Mouse (Mus musculus): ENCODE measurements around the gene Grb10. TPM values are rescaled to one million over a fixed set of nuclear protein-coding genes. Genes with fewer than 3 reads are reported as not detected.

The Grb10 gene
- polyA plus RNA-seq, 2 experiments from 2014 or later = 0.20 TPM; not detected in 1

- no peak for ATAC-seq
These were observed 5.7 kb downstream of the Grb10 start for GRCm38 (mm10) chr11:12032831-12033230.

GRCm38 (mm10) chr11:12026638-12027037 is 11.8 kb downstream of the Grb10 start:
- ATAC-seq = no peak

GRCm38 (mm10) chr11:12025756-12026593 is 12.5 kb downstream of the Grb10 start:
- no peak for ATAC-seq

GRCm38 (mm10) chr11:12025392-12025755 is 13.1 kb downstream of the Grb10 start:
- no peak for ATAC-seq

- ATAC-seq = no peak
These were observed 15.4 kb downstream of the Grb10 start for GRCm38 (mm10) chr11:12023051-12023450.

GRCm38 (mm10) chr11:12019651-12020050 is 18.8 kb downstream of the Grb10 start:
- no peak for ATAC-seq

- ATAC-seq = no peak
These were observed 19.9 kb downstream of the Grb10 start for GRCm38 (mm10) chr11:12018604-12019003.

GRCm38 (mm10) chr11:12010084-12010483 is 28.4 kb downstream of the Grb10 start:
- no peak for ATAC-seq

GRCm38 (mm10) chr11:12000293-12000910 is 38.1 kb downstream of the Grb10 start:
- no peak for ATAC-seq

GRCm38 (mm10) chr11:11998881-11999280 is 39.6 kb downstream of the Grb10 start:
- ATAC-seq = no peak

- ATAC-seq = no peak
These were observed 41.4 kb downstream of the Grb10 start for GRCm38 (mm10) chr11:11997045-11997444.

GRCm38 (mm10) chr11:11995371-11995770 is 43.1 kb downstream of the Grb10 start:
- no peak for ATAC-seq

GRCm38 (mm10) chr11:11993807-11994206 is 44.7 kb downstream of the Grb10 start:
- no peak for ATAC-seq

GRCm38 (mm10) chr11:11993183-11993582 is 45.3 kb downstream of the Grb10 start:
- no peak for ATAC-seq

- no peak for ATAC-seq
These were observed 48.6 kb downstream of the Grb10 start for GRCm38 (mm10) chr11:11989850-11990249.

- no peak for ATAC-seq
These were observed 51.2 kb downstream of the Grb10 start for GRCm38 (mm10) chr11:11987233-11987632.

GRCm38 (mm10) chr11:11978611-11979197 is 59.8 kb downstream of the Grb10 start:
- ATAC-seq = no peak

- peak; percentile 81 for ATAC-seq
These were observed 63.8 kb downstream of the Grb10 start for GRCm38 (mm10) chr11:11974591-11975255.

GRCm38 (mm10) chr11:11973366-11974014 is 65.0 kb downstream of the Grb10 start:
- peak; percentile 85 for ATAC-seq

- no peak for ATAC-seq
These were observed 65.9 kb downstream of the Grb10 start for GRCm38 (mm10) chr11:11972401-11973110.

- ATAC-seq = no peak
These were observed 68.2 kb downstream of the Grb10 start for GRCm38 (mm10) chr11:11970246-11970645.

- ATAC-seq = no peak
These were observed 69.7 kb downstream of the Grb10 start for GRCm38 (mm10) chr11:11968830-11969229.
